Mouse (Mus musculus) spleen, adult 18-20 months (tissue): ENCODE measurements around the gene 3110009E18Rik.
A peak's percentile ranks its signal among the peaks of the same experiment; 100 is the strongest.

ENCODE experiments used
- DNase-seq, 2 experiments: peaks; one replicate each; pipeline ENCODE4 v3.0.0; 2022; ENCODE audit warnings: mixed read lengths in 2 of 2

The 3110009E18Rik gene

GRCm38 (mm10) chr1:120198942-120199341 lies 78.0 kb downstream of the 3110009E18Rik start:
- no peak for DNase-seq

- DNase-seq: no peak
Measured at GRCm38 (mm10) chr1:120202542-120202941, 81.6 kb downstream of the 3110009E18Rik start.

DNA sequence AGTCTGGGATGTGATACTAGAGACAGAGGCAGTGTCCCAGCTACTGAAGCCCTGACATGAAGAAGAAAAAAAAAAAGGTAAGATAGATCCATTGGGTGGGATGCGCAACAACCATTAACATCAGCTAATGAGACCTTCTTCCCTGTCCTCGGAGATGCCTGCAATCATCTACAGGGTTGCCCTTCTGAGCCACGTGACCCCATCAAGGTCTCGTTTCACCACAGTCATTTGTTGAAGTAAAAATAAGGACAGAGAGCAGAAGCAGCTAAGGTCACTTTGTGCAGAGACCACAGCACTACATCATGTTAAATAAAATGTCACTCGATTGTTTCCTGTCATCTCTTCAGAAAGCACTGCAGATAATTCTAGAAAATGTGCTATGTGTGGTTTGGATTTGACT lies 82.8 kb downstream of the 3110009E18Rik start:
- DNase-seq: no peak

GRCm38 (mm10) chr1:120204834-120205233 lies 83.8 kb downstream of the 3110009E18Rik start:
- DNase-seq: no peak

DNA sequence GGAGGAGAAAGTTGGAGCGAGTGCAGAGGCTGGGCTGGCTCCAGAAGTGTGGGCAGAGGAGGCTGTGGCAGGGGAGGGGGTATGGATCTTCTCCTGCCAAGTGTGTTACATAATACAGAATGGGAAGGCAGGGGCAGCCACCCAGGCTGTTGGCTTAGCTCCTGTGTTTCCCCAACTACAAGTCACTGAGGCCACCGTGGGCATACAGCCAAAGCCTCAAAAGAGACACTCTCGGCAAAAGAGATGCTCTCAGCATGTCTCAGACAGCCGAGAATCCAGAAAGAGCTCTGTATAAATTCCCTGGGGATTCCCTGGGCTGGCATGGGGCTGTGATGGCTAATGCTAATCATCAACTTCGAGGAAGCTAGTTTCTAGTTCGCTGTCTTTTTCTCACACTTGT lies 86.6 kb downstream of the 3110009E18Rik start:
- DNase-seq: no peak

DNA sequence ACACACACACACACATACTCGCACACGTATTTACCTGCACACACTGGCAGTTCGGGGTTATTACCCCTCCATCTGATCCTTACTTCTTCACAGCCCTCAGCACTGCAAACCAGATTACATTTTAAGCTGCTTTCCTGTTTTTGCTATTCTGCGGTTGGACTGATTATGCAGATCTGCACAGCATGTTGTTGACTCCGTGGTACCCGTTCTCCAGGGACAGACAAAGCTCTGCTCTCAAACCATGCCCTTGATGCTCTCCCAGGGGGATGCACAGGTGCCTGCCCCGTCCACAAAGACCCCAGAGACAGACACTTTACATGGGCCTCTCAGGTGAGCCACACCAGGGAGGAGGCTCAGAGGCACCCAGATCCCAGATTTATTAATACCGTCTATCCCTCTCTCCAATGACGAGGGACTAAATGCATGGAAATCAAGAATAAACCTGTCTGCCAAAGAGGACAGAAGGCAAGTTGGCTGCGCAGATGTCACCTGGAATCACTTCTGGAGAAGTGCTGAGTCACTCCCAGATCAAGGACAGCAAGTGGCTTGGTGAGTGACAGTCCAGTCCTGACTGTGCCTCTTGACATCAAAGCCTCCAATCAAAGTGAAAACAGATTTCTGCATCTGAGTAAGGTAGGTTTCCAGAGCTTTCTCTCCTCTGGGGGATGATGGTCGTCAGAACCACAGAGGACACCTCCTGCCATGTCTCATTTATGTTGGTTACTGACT lies 87.7 kb downstream of the 3110009E18Rik start:
- peak in 1 of 2 experiments; percentile 9 for DNase-seq

- no peak for DNase-seq
Measured at GRCm38 (mm10) chr1:120220841-120221240, 99.9 kb downstream of the 3110009E18Rik start.

DNA sequence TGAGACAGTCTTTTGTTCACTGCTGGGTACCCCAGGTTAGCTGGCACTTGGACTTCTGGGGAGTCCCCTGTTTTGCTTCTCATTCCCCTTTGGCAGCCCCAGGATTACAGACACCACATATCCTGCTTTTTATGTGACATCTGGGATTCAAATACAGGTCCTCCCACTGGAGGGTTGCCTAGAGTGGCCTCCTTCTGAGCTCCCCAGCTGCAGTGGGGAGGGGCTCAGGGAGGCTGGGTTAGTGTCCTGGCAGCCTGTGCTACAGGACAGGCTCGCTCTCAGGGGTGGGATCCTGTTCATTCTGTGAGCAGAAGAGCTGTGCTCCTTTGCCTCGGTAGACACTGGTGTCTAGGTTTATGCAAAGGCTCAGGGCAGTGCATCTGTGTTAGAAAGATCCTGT lies 100.3 kb downstream of the 3110009E18Rik start:
- no peak for DNase-seq

DNA sequence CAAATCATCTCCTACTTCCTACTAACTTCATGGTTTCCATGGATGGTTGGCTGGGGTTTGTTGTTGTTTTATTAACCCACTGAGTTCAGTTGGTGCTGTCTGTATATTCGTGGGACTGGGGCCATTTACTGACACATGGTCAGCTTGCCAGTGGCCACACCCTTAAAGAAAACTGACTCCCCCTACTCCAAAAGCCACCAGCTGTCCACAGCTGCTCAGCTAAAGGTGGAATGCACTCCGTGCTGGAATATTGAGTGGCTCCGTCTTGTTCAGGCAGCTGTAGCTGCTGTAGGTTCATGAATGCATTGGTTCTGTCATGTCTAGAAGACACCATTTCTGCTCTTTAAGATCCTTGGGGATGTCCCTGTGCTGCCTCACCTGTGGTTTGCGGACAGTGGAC lies 102.6 kb downstream of the 3110009E18Rik start:
- DNase-seq: no peak

- no peak for DNase-seq
Measured at GRCm38 (mm10) chr1:120229723-120230471, 108.9 kb downstream of the 3110009E18Rik start.

DNA sequence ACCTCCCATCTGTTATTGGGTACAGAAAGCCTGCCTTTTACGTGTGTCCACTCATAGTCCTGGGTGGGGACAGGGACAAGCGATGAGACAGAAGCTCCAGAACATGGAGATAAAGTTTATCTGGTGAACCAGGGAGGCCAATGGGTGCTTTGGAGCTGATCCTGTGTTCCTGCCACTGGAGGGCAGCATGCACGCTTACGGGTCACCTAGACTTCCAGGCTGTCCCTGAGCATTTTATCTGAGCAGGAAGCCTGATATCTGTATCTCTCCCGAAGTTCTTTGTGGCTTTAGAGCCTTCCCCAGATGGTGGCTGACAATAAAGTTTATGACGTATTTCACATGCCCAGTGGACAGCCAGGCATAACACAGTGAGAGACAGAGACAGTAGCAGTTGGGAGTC lies 110.3 kb downstream of the 3110009E18Rik start:
- DNase-seq: no peak

GRCm38 (mm10) chr1:120232170-120232569 lies 111.2 kb downstream of the 3110009E18Rik start:
- no peak for DNase-seq

GRCm38 (mm10) chr1:120235631-120236215 lies 114.7 kb downstream of the 3110009E18Rik start:
- no peak for DNase-seq

GRCm38 (mm10) chr1:120236424-120236823 lies 115.4 kb downstream of the 3110009E18Rik start:
- DNase-seq: no peak

DNA sequence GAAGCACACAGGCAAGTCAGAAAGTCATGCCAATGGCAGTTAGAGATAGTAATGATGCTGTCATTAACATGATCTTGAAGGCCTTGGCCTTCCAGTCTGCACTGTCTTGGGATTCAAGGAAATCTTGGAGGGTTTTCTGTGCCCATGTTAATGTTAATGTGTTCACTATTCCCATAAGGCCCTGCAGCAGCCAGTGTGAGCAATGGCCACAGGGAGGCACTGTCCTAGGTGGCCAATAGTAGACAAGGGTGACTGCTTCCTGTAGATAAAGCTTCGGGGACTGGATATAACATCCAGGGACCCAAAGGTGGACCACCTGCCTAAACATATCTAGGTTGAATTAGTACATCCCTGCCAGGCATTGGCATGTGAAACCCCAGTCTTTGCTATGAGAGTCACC lies 116.1 kb downstream of the 3110009E18Rik start:
- no peak for DNase-seq
